Mouse (Mus musculus) hindbrain, embryonic 10.5 days (tissue): Measurements from ENCODE around the gene Amt. TPM values are rescaled to one million over a fixed set of nuclear protein-coding genes. Genes with fewer than 3 reads are reported as not detected.

Experiments used
- DNase-seq: peaks from one replicate; pipeline ENCODE4 v3.0.0-alpha.2; 2017; ENCODE audit warnings: low spot score
- H3K27ac ChIP-seq: fragments of 300-500 bp; sonication (generic); 2 replicates; pipeline ENCODE4 v1.5.1; 2016; ENCODE audit warnings: mild to moderate bottlenecking, moderate library complexity
- H3K27me3 ChIP-seq: fragments of 300-500 bp; sonication (generic); 2 replicates; pipeline ENCODE4 v1.6.1; 2016; ENCODE audit warnings: mild to moderate bottlenecking; ENCODE audit not compliant: poor library complexity, insufficient read depth, severe bottlenecking
- H3K36me3 ChIP-seq: fragments of 300-500 bp; sonication (generic); 2 replicates; pipeline ENCODE4 v1.6.1; 2016; ENCODE audit warnings: mild to moderate bottlenecking, moderate library complexity
- H3K4me1 ChIP-seq: fragments of 300-500 bp; sonication (generic); replicated peaks from 2 replicates; pipeline ENCODE4 v1.6.1; 2016; ENCODE audit warnings: mild to moderate bottlenecking
- H3K4me3 ChIP-seq: fragments of 300-500 bp; sonication (generic); 2 replicates; pipeline ENCODE4 v1.5.1; 2016; ENCODE audit warnings: mild to moderate bottlenecking, moderate library complexity
- H3K9me3 ChIP-seq: fragments of 300-500 bp; sonication (generic); 2 replicates; pipeline ENCODE4 v1.6.1; 2016; ENCODE audit warnings: mild to moderate bottlenecking, moderate library complexity
- WGBS: fragments of 180-500 bp; shearing (Covaris S2); methylation state at CpG from one replicate; pipeline ENCODE4 v1.1.7; 2016; 5-methylcytosine and 5-hydroxymethylcytosine counted together
- polyA plus RNA-seq: library from polyadenylated mRNA; unstranded; fragments of >200 nt; fragmentation: Nextera tagmentation; extraction: Ambion mirVana; gene quantifications from 2 replicates; pipeline ENCODE4 v1.2.1, GENCODE M21; 2016

Gene Amt
- polyA plus RNA-seq: 31.4 and 34.7 TPM in 2 replicates

DNA sequence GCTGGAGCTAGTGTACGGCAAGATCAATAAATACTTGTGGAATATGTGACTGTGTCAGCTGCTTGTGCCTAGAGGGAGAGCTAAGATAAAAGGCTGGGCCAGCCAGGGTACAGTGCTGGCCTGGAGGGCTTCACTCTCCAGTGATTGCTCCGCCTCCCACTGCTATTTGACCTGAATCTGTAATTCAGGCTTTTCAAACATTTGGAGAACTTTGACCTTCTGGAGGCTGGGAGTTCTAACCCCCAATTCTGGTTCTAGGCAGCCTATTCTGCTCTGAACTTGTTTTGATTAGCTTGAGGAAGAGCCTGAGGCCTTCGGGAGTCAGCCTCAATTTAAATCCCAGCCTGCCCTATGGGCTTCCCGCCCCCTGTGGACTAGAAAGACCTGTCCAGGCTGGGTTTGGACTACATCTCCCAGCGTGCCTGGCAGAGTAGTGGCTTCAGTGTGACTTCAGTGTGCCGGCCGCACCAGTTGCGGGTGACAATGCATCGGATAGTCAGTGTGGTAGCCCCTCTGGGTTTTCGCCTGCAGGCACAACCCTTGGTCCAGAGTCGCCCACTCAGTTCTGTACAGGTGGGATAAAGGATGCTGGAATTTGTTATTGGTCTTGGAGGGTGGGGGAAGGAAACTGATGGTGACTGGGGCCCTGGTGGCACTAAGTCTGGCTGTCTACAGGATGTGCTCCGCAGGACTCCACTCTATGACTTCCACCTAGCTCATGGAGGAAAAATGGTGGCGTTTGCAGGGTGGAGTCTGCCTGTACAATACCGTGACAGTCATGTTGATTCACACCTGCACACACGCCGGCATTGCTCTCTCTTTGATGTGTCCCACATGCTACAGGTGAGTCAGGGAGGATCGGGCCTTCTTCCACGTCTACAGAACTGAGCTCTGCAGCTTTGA lies at the start of gene Amt:
TSS of gene Amt (plus strand) at position 401 of the 903 bp plus-strand sequence.
- Histone ChIP-seq H3K36me3 (peaks cover 49% of the 10 kb centered on the region), H3K4me1 (peaks cover 29% of the 10 kb centered on the region), H3K9me3 (no peaks in the 10 kb centered on the region), H3K27ac (peak within 1 kb of the TSS; percentile 89), H3K27me3 (no peaks in the 10 kb centered on the region), H3K4me3 (peak within 1 kb of the TSS; percentile 57)
- whole genome bisulfite sequencing: 16% methylated on average over 18 of the region's 18 CpGs
- peak; percentile 83 for DNase-seq

GRCm38 (mm10) chr9:108248957-108249356 lies 47.7 kb upstream of the Amt start:
- H3K36me3 ChIP-seq: peaks cover 82% of the 10 kb centered on the region
- H3K27ac ChIP-seq: no peak overlapping the region
- DNase-seq: peak; percentile 6
- 45% methylated on average over 5 of the region's 5 CpGs for WGBS
- no peak overlapping the region for H3K4me3 ChIP-seq
- H3K4me1 ChIP-seq: peaks cover 6% of the 10 kb centered on the region; the same call in 1 of the 2 replicates
- no peaks in the 10 kb centered on the region for H3K9me3 ChIP-seq
- H3K27me3 ChIP-seq: no peaks in the 10 kb centered on the region

- Histone ChIP-seq H3K36me3 (peaks cover 53% of the 10 kb centered on the region), H3K4me3 (no peak overlapping the region), H3K4me1 (peaks cover 6% of the 10 kb centered on the region; the same call in 1 of the 2 replicates), H3K27me3 (no peaks in the 10 kb centered on the region), H3K27ac (no peak overlapping the region), H3K9me3 (no peaks in the 10 kb centered on the region)
- no peak for DNase-seq
- 92% methylated on average over 6 of the region's 6 CpGs for WGBS
These were observed 44.8 kb upstream of the Amt start for GRCm38 (mm10) chr9:108251877-108252276.

DNA sequence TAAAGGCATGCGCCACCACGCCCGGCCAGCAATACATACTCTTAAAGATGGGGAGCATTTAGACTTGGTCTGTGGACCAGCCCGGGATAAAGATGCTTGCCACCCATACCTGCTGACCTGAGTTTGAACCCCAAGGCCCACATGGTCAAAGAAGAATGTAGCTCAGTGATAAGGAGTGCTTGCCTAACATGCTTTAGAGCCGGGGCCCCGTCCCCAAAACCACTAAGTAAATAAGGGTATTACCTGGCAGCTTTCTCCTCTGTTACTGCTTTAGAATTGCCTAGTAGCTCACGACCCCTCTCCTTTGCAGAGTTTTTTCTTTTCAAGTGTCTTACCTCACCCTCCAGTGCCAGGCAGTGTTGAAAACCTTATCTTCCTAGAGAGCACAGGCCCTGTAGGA lies 43.9 kb upstream of the Amt start:
- no peaks in the 10 kb centered on the region for H3K9me3 ChIP-seq
- DNase-seq: no peak
- no peak overlapping the region for H3K27ac ChIP-seq
- WGBS: 94% methylated on average over 7 of the region's 7 CpGs
- H3K4me1 ChIP-seq: peaks cover 6% of the 10 kb centered on the region; the same call in 1 of the 2 replicates
- no peak overlapping the region for H3K4me3 ChIP-seq
- no peaks in the 10 kb centered on the region for H3K27me3 ChIP-seq
- H3K36me3 ChIP-seq: peaks cover 48% of the 10 kb centered on the region

DNA sequence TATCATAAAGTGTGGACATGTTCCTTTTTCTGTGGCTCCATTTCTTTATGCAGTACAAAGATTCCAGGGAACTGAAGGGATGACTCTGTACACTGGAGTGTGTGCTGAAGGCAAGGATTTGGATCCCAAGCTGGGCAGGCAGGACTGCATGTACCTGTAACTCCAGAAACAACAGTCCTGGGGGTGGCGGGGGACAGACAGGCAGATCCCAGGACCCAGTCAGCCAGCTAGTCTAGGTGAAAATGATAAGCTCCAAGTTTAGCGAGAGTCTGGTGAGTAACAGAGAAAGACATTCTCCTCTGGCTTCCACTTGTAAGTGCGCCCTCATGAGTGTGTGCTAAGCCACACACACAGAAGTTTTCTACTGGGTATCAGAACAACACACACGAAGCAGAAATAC lies 36.1 kb upstream of the Amt start:
- 88% methylated on average over 4 of the region's 4 CpGs for WGBS
- no peak overlapping the region for H3K27ac ChIP-seq

DNA sequence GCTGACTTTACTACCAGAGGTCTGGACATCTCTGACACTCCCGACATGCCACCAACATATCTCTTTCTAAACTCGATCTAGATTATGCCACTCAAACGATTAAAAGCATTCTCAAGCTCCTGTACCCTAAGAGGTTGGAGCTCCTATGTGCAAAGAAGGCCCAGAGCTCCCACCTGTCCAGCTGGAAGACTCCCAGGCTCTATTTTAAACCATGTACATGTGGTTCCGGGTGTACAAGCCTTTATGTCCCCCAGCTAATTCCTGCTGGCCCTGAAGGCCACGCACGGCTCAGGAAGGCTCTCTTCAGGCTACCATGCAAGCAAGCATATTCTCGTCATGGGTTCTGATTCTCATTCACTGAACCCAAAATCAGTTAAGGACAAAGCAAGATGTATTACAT lies 34.8 kb upstream of the Amt start:
- Histone ChIP-seq H3K9me3 (no peaks in the 10 kb centered on the region), H3K36me3 (peaks cover 14% of the 10 kb centered on the region), H3K27ac (no peak overlapping the region), H3K4me3 (peak overlapping the region; percentile 90), H3K4me1 (peaks cover 38% of the 10 kb centered on the region), H3K27me3 (no peaks in the 10 kb centered on the region)
- WGBS: 80% methylated on average over 7 of the region's 7 CpGs
- no peak for DNase-seq

More for the DNA sequence above, 36.1 kb upstream of the Amt start:
- Histone ChIP-seq H3K36me3 (peaks cover 14% of the 10 kb centered on the region), H3K27me3 (no peaks in the 10 kb centered on the region), H3K4me1 (peaks cover 38% of the 10 kb centered on the region), H3K9me3 (no peaks in the 10 kb centered on the region), H3K4me3 (no peak overlapping the region)
- DNase-seq: no peak

DNA sequence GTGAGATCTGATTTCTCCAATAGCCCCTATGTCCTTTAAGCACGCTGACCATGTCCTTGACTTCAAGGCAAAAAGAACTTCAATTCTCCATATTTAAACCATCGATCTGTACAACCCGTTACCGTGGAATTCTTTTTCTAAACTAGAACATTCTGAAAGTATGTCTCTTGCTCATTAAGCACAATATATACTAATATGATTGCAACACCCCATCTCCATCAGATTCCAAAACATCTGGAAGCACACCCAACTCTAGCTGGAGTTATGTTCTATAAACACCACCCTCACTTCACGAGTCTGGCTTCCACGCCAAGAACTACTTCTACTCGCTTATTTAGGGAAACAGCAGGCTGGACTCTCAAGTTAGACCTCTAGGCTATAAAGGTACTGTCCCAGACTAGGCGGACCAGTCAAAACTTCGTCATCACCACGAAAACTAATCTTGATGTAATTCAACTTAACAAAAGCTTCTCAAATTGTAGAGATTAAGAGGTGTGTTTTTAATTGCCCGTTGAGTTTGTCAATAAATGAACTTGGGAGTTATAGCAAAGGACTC lies 34.1 kb upstream of the Amt start:
- Histone ChIP-seq H3K4me1 (peaks cover 38% of the 10 kb centered on the region), H3K4me3 (peak overlapping the region; percentile 90), H3K27me3 (no peaks in the 10 kb centered on the region), H3K36me3 (peaks cover 13% of the 10 kb centered on the region), H3K27ac (peak overlapping the region; percentile 96), H3K9me3 (no peaks in the 10 kb centered on the region)
- 50% methylated on average over 11 of the region's 11 CpGs for WGBS
- DNase-seq: no peak

DNA sequence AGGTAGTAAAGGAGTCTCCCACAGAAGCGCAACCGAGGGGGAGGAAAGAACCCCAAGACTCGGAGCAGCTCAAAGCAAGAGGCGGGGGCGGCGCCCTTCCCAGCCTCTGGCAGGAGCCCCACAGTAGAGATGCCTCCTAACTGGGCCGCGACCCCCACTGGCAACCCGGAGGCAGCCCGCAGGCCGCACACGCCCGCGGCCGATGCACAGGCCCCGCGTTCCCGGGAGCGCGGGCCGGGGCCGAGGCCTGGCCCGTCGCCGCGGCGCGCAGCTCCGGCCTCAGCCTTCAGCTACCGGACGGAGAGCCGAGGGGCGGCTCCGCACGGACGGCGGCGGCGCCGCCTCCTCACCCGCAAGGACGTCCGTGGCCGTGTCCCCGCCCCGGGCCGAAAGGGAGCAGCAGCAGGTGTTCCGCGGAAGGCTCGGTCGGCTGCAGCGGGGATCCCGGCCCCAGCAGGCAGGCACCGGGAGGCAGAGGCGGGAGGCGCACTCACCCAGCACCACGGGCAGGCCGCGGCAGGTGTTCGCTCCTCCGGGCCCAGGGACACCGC lies 33.4 kb upstream of the Amt start:
- H3K27ac ChIP-seq: peak overlapping the region; percentile 96
- no peaks in the 10 kb centered on the region for H3K27me3 ChIP-seq
- no peaks in the 10 kb centered on the region for H3K9me3 ChIP-seq
- WGBS: under 1% methylated on average over 62 of the region's 62 CpGs
- peaks cover 7% of the 10 kb centered on the region; the same call in 1 of the 2 replicates for H3K36me3 ChIP-seq
- DNase-seq: no peak
- H3K4me3 ChIP-seq: peak overlapping the region; percentile 90
- peaks cover 38% of the 10 kb centered on the region for H3K4me1 ChIP-seq

GRCm38 (mm10) chr9:108263690-108264190 lies 32.9 kb upstream of the Amt start, which contains the start of gene Dag1:
Gene Dag1 (minus strand): TSS chr9:108263958.
- Histone ChIP-seq H3K27ac (peak within 1 kb of the TSS; percentile 96), H3K9me3 (no peaks in the 10 kb centered on the region), H3K27me3 (no peaks in the 10 kb centered on the region), H3K4me3 (peak within 1 kb of the TSS; percentile 90), H3K4me1 (peaks cover 38% of the 10 kb centered on the region), H3K36me3 (peaks cover 6% of the 10 kb centered on the region; the same call in 1 of the 2 replicates)
- peak; percentile 100 for DNase-seq
- WGBS: under 1% methylated on average over 71 of the region's 71 CpGs

GRCm38 (mm10) chr9:108264191-108264921 lies 32.3 kb upstream of the Amt start:
- peak overlapping the region; percentile 96 for H3K27ac ChIP-seq
- H3K36me3 ChIP-seq: peaks cover 6% of the 10 kb centered on the region; the same call in 1 of the 2 replicates
- WGBS: 17% methylated on average over 10 of the region's 10 CpGs
- DNase-seq: no peak
- peaks cover 38% of the 10 kb centered on the region for H3K4me1 ChIP-seq
- no peaks in the 10 kb centered on the region for H3K9me3 ChIP-seq
- H3K4me3 ChIP-seq: peak overlapping the region; percentile 90
- no peaks in the 10 kb centered on the region for H3K27me3 ChIP-seq

DNA sequence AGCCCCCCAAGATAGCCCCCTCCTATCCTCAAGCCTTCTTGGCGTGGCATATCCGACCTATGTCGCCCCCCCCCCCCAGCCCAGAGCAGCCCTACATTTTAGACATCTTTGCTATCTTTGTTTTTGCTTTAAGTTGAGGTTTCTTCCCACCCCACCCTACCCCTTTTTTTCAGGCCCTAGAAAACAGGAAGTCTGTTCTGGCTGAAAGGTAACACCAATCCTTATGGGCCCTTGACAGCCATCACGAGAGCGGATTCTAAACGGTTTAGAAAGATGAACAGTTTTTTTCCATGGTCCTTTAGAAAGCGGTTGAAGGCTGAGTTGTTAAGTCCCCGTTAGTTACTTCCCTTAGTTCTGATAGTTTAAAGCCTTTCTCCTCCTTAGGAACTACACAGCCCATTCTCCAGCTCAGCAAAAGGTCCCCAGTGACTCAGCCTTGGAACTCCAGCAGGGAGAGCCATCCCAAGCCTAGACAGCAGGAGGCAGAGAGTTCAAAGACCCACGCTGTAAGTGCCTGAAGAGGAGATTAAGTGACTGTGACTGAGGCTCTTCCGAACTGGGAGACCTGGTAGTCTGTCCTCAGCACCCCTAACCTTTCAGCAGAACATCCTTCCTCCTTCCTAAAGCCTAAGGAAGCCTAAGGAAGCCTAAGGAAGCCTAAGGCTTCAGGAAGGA lies 30.3 kb upstream of the Amt start:
- peaks cover 36% of the 10 kb centered on the region for H3K4me1 ChIP-seq
- 69% methylated on average over 10 of the region's 10 CpGs for WGBS
- no peak for DNase-seq
- no peaks in the 10 kb centered on the region for H3K27me3 ChIP-seq
- H3K27ac ChIP-seq: no peak overlapping the region
- no peaks in the 10 kb centered on the region for H3K36me3 ChIP-seq
- no peak overlapping the region for H3K4me3 ChIP-seq
- H3K9me3 ChIP-seq: no peaks in the 10 kb centered on the region

DNA sequence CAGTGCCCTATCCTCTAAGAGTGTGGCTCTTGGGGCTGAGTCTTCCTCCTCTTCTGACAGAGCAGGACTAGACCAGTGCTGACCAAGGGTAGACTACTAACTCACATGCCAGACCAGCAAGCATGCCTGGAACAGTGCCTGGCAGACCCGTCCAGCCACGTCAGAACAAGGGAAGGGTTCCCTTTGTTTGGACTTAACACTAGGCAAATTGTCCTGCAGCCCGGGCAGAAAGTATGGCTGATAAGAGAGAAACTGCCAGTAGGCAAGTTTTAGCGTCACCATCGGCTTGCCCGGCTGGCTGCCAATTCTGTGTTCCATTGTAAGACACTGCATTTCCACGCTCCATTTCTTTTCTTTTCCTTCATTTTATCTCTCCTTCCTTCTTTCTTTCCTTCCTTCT lies 29.0 kb upstream of the Amt start:
- 87% methylated on average over 7 of the region's 7 CpGs for WGBS
- H3K36me3 ChIP-seq: no peaks in the 10 kb centered on the region
- no peaks in the 10 kb centered on the region for H3K9me3 ChIP-seq
- no peak overlapping the region for H3K27ac ChIP-seq
- no peaks in the 10 kb centered on the region for H3K27me3 ChIP-seq
- DNase-seq: no peak
- peaks cover 30% of the 10 kb centered on the region for H3K4me1 ChIP-seq
- H3K4me3 ChIP-seq: no peak overlapping the region
